Mouse (Mus musculus): ENCODE measurements around the gene Eef1akmt4.

- no peak for TF ChIP-seq CTCF (IDR thresholded peaks at IDR 0.05; ENCODE audit: borderline replicate concordance, insufficient read depth, low read length)
- TF ChIP-seq POLR2A (IDR thresholded peaks at IDR 0.05; ENCODE audit: low read depth, low read length): no peak
These were observed 20.2 kb upstream of the Eef1akmt4 start for GRCm38 (mm10) chr16:20591076-20591705.
